Mouse (Mus musculus) heart, adult 2 months (tissue): ENCODE measurements around the gene Stambp.

Experiments
- CTCF ChIP-seq: fragments of 200-600 bp; IDR thresholded peaks from 2 replicates; pipeline ENCODE4 v1.8.1; 2022; ENCODE audit warnings: antibody characterized with exemption, mild to moderate bottlenecking, moderate library complexity
- POLR2A ChIP-seq: fragments of 200-500 bp; IDR thresholded peaks from 2 replicates; pipeline ENCODE4 v1.6.1; 2011; ENCODE audit warnings: mild to moderate bottlenecking, low read depth, low read length, control low read depth; ENCODE audit not compliant: insufficient read depth

- TF ChIP-seq CTCF = no peak
- no peak for TF ChIP-seq POLR2A
Measured at GRCm38 (mm10) chr6:83505554-83505953, 67.0 kb downstream of the Stambp start.
